Mouse (Mus musculus): Measurements from ENCODE around the gene Ifitm1.
A peak's percentile ranks its signal among the peaks of the same experiment; 100 is the strongest.

The Ifitm1 gene

DNA sequence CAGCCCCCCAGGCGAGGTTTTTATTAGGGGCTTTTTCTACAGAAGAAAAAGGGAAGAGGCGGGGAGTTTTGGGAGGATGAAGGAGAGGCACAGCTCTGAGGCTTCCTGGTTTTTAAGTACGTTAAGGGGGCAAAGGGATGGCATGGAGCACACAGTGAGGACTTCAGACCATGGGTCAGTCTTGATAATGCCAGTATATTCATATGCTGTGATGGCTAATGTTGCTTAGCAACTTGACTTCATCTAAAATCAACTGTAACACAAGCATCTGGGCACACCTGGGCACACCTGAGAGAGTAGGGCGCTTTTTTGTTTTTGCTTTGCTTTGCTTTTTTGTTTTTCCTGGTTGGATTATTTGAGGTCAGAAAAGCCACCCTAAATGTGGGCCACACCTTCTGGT lies at the start of gene Ifitm1:
TSS of gene Ifitm1 (plus strand) at position 301 of the 400 bp plus-strand sequence.
- DNase-seq (ENCODE audit: low read depth, low spot score): no peak

DNA sequence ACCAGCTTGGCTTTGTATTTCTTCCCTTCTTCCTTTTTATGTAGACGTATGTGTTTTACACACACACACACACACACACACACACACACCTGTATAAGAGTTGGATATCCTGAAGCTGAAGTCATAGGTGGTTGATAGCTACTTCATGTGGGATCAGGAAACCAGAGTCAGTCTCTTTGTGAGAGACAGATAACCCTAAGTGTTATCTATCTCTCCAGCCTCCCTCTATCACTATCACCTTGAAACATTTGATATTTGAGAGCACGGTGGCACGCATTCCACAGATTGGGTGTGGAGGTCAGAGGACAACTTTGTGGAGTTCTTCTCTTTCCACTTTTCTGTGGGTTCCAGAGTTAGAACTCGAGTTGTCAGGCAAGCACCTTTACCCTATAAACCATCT lies 47.1 kb upstream of the Ifitm1 start:
- DNase-seq (ENCODE audit: low read depth, low spot score): no peak

DNA sequence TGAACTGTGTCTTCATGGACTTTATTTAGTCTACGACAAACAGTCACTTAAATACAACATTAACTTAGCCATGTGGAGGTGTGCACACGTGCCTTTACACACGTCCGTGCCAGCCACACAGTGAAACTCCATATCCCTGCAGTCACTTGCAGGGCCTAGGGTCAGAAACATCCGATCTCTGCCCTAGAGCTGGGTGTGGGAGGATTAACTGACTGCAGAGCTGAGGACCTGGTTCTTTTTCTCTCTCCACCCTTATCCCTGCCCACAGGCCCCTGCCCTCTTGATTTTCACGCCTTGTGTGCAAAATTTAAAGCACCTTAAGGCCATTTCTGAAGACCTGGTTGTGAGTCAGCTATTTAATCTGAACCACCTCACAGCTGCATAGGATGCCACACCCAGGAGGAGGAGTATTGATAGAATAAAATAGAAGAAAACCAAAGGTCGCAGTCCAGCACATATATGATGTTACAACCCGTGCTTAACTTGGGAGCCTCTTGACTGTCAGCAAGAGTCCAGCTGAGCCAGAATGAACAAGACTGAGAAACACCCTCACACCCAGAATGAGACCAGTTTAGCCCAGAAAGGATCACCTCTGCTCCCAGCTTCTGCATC lies 46.5 kb upstream of the Ifitm1 start, which contains the start of gene Nlrp6:
TSS of gene Nlrp6 (plus strand) at position 485 of the 612 bp plus-strand sequence.
- no peak for DNase-seq (ENCODE audit: low read depth, low spot score)

DNA sequence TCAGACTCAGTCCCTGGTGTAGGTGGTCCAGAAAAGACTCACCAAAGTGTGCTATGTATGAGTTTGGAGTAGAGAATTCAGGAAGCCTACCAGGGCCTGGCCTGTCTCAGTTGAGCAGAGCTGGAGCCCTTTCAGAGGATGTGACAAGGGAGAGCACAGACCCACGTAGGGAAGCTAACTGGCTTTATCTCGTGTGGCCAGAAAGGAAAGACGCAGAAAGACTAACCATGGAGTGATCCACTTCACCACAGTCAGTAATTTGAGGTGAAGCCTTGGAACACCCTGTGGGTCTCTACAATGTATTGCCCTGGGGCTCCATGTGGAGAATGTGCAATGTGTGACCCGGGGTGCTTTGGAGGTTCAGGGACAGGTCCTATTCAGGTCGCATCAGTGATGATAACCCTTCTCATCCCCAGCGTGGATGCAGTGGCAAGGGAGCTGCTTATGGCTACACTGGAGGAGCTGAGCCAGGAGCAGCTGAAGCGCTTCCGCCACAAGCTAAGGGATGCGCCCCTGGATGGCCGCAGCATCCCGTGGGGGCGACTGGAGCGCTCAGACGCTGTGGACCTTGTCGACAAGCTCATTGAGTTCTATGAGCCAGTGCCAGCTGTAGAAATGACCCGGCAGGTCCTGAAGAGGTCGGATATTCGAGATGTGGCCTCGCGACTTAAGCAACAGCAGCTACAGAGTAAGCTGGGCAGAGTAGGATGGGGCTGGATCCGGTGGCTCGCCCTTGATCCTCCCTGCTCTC lies 45.6 kb upstream of the Ifitm1 start:
- no peak for DNase-seq (ENCODE audit: low read depth, low spot score)

DNA sequence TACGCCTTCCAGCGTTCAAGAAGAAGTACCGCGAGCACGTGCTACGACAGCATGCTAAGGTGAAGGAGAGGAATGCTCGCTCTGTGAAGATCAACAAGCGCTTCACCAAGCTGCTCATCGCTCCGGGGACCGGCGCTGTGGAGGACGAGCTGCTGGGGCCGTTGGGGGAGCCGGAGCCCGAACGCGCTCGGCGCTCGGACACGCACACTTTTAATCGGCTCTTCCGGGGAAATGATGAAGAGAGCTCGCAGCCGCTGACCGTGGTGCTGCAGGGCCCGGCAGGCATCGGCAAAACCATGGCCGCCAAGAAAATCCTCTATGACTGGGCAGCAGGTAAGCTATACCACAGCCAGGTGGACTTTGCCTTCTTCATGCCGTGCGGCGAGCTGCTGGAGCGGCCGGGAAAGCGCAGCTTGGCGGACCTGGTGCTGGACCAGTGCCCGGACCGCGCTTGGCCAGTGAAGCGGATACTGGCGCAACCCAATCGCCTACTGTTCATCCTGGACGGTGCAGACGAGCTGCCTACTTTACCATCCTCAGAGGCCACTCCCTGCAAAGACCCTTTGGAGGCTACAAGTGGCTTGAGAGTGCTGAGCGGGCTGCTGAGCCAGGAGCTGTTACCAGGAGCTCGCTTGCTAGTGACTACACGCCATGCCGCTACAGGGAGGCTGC lies 44.5 kb upstream of the Ifitm1 start:
- DNase-seq (ENCODE audit: low read depth, low spot score): peak; percentile 35

DNA sequence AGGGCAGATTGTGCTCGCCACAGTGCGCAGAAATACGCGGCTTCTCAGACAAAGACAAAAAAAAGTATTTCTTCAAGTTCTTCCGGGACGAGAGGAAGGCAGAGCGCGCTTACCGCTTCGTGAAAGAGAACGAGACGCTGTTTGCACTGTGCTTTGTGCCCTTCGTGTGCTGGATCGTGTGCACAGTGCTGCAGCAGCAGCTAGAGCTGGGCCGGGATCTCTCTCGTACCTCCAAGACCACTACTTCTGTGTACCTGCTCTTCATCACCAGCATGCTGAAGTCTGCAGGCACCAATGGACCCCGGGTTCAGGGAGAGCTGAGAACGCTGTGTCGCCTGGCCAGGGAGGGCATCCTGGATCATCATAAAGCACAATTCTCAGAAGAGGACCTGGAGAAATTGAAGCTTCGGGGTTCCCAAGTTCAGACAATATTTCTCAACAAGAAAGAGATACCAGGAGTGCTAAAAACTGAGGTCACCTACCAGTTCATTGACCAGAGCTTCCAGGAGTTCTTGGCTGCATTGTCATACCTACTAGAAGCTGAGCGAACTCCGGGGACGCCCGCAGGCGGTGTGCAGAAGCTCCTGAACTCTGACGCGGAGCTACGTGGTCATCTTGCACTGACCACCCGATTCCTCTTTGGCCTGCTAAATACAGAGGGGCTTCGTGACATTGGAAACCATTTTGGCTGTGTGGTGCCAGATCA lies 43.8 kb upstream of the Ifitm1 start:
- no peak for DNase-seq (ENCODE audit: low read depth, low spot score)

DNA sequence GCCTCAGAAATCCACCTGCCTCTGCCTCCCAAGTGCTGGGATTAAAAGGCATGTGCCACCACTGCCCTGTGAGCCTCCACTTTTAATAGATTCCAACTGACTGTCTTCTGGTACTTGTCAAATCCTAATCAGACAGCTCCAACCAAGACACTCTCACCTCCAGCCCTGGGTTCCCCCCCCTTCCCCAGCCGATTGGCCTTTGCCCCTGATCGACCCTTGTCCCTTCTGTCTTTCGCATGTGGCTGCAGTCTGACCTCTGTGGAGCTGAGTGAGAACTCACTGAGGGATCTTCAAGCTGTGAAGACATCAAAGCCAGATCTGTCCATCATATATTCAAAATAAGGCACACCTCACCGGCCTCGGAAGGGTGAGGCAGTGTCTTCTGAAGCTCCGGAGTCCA lies 39.8 kb upstream of the Ifitm1 start:
- DNase-seq (ENCODE audit: low read depth, low spot score): no peak

DNA sequence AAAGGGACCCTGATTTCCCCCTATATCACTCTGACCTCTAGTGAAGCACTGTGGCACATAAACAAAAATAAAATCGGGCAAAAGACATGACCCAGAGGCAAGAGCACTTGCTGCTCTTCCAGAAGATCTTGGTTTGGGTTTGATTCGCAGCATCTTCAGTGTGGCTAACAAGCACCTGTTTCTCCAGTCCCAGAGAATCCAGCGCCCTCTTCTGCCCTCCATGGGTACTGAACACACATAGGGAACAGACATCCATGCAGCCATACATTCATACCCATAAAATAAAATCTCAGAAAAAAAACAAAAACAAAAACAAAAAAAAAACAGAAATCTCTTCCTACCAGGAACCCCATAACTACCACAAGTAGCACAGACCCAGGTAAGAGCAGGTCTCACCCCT lies 28.6 kb upstream of the Ifitm1 start:
- DNase-seq (ENCODE audit: low read depth, low spot score): no peak

DNA sequence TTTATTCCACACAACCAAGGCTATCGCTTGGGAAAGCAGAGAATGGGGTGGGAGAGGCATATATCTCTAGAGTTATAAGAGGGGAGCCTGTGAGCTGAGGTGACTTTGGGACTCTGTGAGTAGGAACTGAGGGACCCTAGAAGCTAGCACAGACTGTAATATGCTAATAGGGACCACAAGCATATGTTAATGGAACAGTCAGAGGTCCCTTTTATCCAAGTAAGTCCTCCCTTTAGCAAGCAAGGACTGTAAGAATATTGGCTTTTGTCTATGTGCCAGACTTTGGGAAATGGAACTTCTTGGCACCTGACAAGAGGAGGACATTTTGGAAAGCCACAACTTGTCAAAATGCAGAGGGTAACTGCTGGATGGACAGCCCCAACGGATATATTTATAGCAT lies 28.1 kb upstream of the Ifitm1 start:
- no peak for DNase-seq (ENCODE audit: low read depth, low spot score)

DNA sequence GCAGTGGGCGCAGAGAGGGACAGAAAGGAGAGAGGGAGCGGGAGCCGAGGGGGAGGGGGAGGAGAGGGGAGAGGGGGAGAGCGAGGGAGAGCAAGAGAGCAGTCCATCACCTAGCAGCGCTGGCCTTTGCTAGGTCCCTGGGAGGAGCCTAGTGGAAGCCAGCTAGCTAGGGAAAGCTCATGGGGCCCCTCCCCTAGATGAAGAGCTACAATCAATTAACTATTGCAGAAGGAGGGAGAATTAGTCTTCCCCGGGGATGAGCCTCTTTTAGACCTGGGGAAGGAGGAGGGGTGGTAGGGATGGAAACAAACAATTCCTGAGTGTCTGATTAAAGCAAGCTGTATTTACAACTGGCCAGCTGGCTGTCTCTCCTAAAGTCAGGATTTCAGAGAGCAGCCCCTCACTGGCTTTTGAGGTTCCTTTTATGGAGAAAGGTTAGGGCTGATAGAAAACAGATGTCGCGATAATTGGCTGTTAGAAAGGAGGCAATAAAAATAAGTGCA lies 27.3 kb upstream of the Ifitm1 start:
- DNase-seq (ENCODE audit: low read depth, low spot score): peak; percentile 60

DNA sequence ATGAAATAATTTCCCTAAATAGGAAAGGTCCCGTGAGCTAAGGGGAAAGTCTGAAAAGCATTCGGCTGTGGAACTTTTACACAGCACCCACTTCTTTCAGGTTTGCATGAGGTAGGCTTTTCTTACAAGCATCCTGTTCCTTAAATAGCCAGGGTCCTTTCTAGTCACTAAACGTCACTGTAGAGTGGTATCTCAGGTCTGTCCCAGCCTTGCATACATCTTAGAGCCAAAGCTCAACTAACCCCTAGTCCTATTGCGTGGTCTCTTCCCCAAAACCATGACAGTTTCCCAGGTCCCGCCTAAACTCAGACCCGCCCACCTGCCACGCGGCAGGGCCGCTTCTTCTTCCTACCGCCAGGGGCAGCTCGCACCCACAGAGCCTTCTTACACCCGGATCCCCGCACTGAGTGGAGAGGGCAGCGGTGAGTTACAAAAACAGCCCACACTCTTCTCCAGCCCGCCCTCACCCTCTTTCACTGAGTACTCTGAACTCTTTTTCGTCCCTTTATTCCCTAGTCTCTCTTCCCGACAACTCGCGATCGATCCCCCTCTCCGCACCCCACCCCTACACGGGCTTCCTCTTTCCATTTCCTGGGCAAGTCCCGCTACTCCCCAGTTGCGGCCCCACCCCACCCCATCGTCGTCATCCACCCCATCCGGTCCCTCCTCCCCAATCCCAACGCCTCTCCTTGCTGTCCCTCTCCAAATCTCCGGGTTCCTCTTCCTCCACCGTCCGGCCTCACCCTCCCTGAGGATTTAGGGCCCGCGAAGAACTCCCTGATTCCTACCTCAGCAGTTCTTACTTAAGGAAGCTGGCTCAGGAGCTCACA lies 25.6 kb upstream of the Ifitm1 start, which contains the start of gene Pgghg:
TSS of gene Pgghg (plus strand) at position 170 of the 830 bp plus-strand sequence.
- peak; percentile 91 for DNase-seq (ENCODE audit: low read depth, low spot score)

DNA sequence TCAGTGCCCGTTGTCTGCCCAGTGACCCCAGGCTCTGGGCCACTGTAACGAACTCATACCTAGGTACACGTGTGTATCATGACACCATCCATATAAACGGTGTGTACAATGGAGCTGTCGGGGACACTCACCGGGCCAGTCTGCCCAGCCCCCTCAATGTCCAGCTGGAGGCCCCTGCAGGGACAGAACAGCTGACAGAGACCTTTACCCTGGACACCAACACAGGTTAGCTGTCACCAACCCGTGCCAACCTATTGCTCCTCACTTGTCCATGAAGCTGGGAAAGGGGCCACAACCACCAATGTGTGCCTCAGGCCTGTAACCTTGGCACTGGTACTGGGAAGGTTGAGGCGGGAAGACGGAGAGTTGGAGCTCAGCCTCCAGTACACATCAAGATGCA lies 24.7 kb upstream of the Ifitm1 start:
- DNase-seq (ENCODE audit: low read depth, low spot score): no peak

DNA sequence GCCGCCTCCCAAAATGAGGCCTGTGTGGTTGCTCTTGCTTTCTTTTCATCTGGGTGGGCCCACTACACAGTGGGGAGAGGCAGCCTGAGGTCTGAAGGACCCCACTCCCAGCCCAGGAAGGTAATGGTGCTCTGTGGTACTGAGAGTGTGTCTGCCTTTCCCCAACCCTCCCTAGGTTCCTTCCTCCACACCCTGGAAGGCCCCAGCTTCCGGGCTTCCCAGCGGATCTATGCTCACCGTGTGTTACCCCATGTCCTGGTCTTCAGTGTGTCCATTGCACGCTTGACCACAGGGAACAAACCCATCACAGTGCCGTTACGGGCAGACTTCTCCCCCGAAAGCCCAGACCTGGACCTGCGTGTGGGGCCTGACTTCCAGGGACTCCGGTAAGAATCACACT lies 24.2 kb upstream of the Ifitm1 start:
- no peak for DNase-seq (ENCODE audit: low read depth, low spot score)

DNA sequence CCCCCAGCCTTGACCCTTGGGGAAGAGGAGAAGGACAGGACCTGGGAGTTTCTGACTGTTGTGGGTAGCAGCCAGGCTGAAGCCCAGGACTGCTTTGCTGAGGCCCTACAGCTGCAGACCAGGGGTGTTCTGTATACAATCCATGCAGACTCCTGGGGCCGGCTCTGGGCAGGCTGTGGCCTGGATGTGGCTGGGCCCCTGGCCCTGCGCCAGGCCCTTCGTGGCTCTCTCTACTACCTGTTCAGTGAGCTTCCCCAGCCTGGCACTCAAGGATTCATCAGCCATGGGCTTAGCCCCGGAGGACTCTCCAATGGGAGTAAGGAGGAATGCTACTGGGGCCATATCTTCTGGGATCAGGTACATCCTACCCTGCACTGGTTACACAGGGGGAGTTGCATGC lies 23.7 kb upstream of the Ifitm1 start:
- DNase-seq (ENCODE audit: low read depth, low spot score): no peak

DNA sequence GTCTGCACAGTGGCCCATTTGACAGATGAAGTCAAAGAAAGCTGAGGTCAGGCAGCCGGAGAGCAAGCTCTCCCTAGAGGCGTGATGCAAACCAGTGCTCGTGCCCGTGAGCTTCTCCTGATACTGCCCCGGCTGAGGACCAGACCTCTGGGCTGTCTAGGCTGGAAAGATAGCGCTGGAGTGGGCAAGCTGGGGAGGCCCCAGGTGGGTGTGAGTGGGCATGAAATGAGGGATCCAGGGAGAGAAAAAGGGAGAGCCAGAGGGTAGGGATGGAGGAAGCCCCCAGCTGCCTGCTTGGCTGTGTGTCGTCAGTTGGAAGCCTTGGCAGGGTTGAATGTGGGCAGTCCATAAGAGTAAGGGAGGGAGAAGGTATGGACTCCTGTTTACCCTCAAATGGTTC lies 22.8 kb upstream of the Ifitm1 start:
- DNase-seq (ENCODE audit: low read depth, low spot score): no peak

DNA sequence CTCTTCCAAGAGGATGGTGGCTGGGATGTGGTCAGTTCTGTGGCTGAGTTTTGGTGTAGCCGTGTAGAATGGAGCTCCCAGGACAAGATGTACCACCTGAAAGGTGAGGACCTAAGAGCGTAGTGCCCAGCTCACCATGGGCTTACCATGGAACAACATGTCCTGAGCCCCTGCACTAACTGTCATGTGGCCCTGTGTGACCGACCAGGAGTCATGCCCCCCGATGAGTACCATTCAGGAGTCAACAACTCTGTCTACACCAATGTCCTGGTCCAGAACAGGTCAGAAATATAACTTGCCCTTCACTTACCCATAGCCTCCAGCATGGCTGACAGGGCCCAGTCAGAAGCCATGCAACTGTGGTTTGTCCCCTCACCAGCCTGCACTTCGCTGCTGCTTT lies 21.8 kb upstream of the Ifitm1 start:
- DNase-seq (ENCODE audit: low read depth, low spot score): no peak

DNA sequence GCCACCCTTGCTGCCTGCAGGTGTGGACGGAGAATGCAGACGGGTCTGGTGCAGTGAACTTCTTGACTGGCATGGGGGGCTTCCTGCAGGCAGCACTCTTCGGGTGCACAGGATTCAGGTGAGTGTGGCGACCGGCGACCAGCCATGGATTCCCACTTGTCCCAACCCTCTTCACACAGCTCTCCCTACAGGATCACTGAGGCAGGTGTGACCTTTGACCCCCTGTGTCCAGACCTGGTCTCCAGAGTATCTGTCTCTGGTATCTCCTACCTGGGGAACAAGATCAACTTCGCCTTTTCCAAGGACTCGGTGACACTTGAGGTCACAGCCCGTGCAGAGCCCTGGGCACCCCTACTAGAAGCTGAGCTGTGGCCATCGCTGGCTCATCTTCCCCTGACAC lies 20.7 kb upstream of the Ifitm1 start:
- DNase-seq (ENCODE audit: low read depth, low spot score): no peak

DNA sequence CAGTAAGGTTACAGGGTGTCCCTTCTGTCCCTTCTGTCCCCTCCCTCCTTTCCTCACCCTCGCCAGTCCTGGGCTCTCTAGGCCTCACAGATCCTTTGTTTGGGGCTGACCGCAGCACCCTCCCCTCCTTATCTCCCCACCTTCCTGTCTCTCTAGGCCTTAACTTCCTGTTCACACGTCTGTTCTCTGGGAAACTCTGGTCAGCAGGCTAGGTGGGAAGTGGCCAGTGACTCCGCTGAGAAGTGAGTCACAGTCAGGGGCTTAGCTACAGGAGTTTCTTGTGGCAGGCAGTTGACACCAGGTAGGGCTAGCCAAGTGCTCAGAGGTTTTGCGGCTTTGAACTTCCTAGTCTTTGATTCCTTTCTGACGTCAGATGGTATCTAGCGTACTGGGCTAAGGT lies 20.0 kb upstream of the Ifitm1 start:
- no peak for DNase-seq (ENCODE audit: low read depth, low spot score)

DNA sequence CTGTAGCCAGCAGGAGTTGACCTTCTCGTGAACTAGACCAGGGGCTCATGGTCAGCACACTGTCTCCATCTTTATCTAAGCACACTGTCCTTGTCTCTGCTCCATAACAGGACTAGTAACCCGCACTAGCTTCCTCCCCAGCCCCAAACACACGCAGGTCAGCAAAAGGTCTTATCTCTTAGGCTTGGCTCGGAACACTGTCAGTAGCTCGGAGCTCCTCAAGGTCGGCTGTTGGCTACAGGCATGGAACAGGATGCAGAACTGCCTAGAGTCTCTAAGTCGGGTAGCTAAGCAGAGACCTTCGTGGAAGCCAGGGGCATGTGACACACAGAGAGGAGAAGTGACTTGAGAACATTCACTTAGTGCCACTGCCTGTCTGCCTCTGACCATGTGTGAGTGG lies 18.9 kb upstream of the Ifitm1 start:
- DNase-seq (ENCODE audit: low read depth, low spot score): no peak

DNA sequence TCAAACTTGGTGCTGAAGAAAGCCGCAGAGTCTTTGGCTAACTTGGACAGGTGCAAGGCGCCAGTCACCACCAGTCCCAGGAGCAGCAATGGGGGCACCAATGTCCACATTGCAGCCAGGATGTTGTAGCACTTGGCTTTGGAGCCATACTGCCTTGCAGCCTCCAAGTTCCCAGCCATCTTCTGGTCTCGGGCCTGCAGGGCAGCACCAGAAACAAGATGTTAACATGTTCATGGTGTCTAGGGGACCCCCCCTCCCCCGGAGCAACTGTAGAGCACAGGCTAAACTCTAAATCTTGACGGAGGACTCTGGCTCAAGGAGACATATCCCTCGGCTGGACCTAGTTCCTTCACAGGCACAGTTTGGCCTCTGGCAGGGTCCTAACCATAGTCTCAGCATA lies 17.8 kb upstream of the Ifitm1 start:
- no peak for DNase-seq (ENCODE audit: low read depth, low spot score)
